Mouse (Mus musculus) MEL (cell line): ENCODE measurements around the gene Vnn1.

Experiments used
- CHD1 ChIP-seq: IDR thresholded peaks from 2 replicates; pipeline ENCODE4 v1.6.1; 2012; ENCODE audit warnings: low read depth, mild to moderate bottlenecking, inconsistent platforms, low read length, improper control_type of control experiment
- CTCF ChIP-seq, 3 experiments: IDR thresholded peaks in 2 of 3; conservative IDR thresholded peaks in 1 of 3; 2 replicates each; pipeline ENCODE4 v1.5.1; 2011 to 2012; ENCODE audit warnings: low read length in 3 of 3, low read depth in 2 of 3, mild to moderate bottlenecking in 2 of 3, improper control_type of control experiment in 1 of 3, inconsistent platforms in 1 of 3, mixed read lengths in 1 of 3, moderate library complexity in 1 of 3; ENCODE audit not compliant: control insufficient read depth in 1 of 3, insufficient read depth in 1 of 3, poor library complexity in 1 of 3, severe bottlenecking in 1 of 3
- ELF1 ChIP-seq: IDR thresholded peaks from 2 replicates; pipeline ENCODE4 v1.6.1; 2014; ENCODE audit warnings: low read depth, mild to moderate bottlenecking, inconsistent platforms, low read length, improper control_type of control experiment, moderate library complexity
- EP300 ChIP-seq, 2 experiments: IDR thresholded peaks; 2 replicates each; pipeline ENCODE4 v1.6.1; 2011; ENCODE audit warnings: improper control_type of control experiment in 2 of 2, low read length in 2 of 2, low read depth in 1 of 2, mild to moderate bottlenecking in 1 of 2
- GABPA ChIP-seq: IDR thresholded peaks from 2 replicates; pipeline ENCODE4 v1.6.1; 2012; ENCODE audit warnings: low read depth, mild to moderate bottlenecking, inconsistent platforms, low read length, improper control_type of control experiment, moderate library complexity
- NELFE ChIP-seq: IDR thresholded peaks from 2 replicates; pipeline ENCODE4 v1.6.1; 2011; ENCODE audit warnings: low read depth, low read length, improper control_type of control experiment
- POLR2A ChIP-seq, 2 experiments: IDR thresholded peaks; 2 replicates each; pipeline ENCODE4 v1.6.1; 2011 to 2012; ENCODE audit warnings: low read length in 2 of 2, mild to moderate bottlenecking in 2 of 2, control low read depth in 1 of 2, improper control_type of control experiment in 1 of 2, low read depth in 1 of 2, moderate library complexity in 1 of 2; ENCODE audit not compliant: control insufficient read depth in 1 of 2, insufficient read depth in 1 of 2, poor library complexity in 1 of 2
- SMC3 ChIP-seq: IDR thresholded peaks from 2 replicates; pipeline ENCODE4 v1.6.1; 2011; ENCODE audit warnings: low read depth, low read length, improper control_type of control experiment
- TAL1 ChIP-seq: IDR thresholded peaks from 2 replicates; pipeline ENCODE4 v1.6.1; 2012; ENCODE audit warnings: mild to moderate bottlenecking, inconsistent platforms, low read length, moderate library complexity, mixed read lengths
- UBTF ChIP-seq: IDR thresholded peaks from 2 replicates; pipeline ENCODE4 v1.6.1; 2012; ENCODE audit warnings: low read depth, mild to moderate bottlenecking, inconsistent platforms, low read length, improper control_type of control experiment, moderate library complexity, borderline replicate concordance; ENCODE audit not compliant: insufficient read depth
- ZC3H11A ChIP-seq: IDR thresholded peaks from 2 replicates; pipeline ENCODE4 v1.6.1; 2012; ENCODE audit warnings: low read depth, mild to moderate bottlenecking, inconsistent platforms, low read length, improper control_type of control experiment

- TF ChIP-seq NELFE (no peak), SMC3 (no peak), CHD1 (no peak), POLR2A (IDR thresholded peaks at IDR 0.05; ENCODE audit: control insufficient read depth in 1 of 2, insufficient read depth in 1 of 2, low read depth in 1 of 2, low read length in 2 of 2, poor library complexity in 1 of 2) (no peak), ZC3H11A (no peak), EP300 (IDR thresholded peaks at IDR 0.05; ENCODE audit: low read depth in 1 of 2, low read length in 2 of 2) (no peak), UBTF (no peak), CTCF (IDR thresholded peaks at IDR 0.05 in 2 of 3, conservative IDR thresholded peaks at IDR 0.05 in 1 of 3; ENCODE audit: control insufficient read depth in 1 of 3, insufficient read depth in 1 of 3, low read depth in 2 of 3, low read length in 3 of 3, poor library complexity in 1 of 3, severe bottlenecking in 1 of 3) (no peak), GABPA (no peak), ELF1 (no peak), TAL1 (no peak)
Measured at GRCm38 (mm10) chr10:23949508-23950005, 55.1 kb downstream of the Vnn1 start, which contains the start of gene Taar3.
